Mouse (Mus musculus): Measurements from ENCODE around the gene Ift80.

DNA sequence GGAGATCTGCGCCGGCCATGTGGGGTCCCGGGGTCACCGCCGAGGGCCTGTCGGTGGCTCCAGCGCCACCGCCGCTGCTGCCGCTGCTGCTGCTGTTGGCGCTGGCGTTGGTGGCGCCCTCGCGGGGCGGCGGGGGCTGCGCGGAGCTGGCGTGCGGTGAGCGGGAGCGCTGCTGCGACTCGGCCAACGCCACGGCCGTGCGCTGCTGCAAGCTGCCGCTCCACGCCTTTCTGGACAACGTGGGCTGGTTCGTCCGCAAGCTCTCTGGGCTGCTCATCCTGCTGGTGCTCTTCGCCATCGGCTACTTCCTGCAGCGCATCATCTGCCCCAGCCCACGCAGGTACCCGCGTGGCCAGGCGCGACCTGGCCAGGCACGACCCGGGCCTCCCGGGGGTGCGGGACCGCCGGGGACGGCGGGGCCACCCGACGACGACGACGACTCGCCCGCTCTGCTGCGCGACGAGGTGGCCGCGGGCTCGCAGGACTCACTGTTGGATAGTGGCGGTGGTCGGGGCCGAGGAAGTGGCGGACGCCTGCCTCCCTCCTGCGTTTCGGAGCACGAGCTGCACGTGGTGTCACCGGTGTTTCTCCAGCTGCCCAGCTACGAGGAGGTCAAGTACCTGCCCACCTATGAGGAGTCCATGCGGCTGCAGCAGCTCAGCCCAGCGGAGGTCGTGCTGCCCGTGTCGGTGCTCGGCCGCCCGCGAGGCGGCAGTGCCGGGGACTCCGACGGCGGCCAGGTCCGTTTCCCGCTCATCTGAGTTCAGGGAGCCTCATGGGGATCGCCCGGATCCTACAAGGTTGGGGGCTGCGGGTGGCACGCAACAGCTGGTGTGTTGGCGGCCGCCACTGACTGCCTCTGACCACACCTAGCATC, 134.4 kb downstream of the Ift80 start:
- TF ChIP-seq EP300 (IDR thresholded peaks at IDR 0.05; ENCODE audit: low read depth) (no peak), CTCF (IDR thresholded peaks at IDR 0.05; ENCODE audit: low read depth) (peak; percentile 47)

All from liver, postnatal 0 days (tissue).